Mouse (Mus musculus) neural tube, embryonic 14.5 days (tissue): Measurements from ENCODE around the gene Usp6nl. TPM values are rescaled to one million over a fixed set of nuclear protein-coding genes. Genes with fewer than 3 reads are reported as not detected.

Experiments used
- ATAC-seq: fragments of 200-750 bp; cut with Nextera tagmentation; 2 replicates; pipeline ENCODE4 v1.8.0; 2017; ENCODE audit warnings: low read depth, mild to moderate bottlenecking, moderate TSS enrichment, moderate library complexity
- H3K27ac ChIP-seq: fragments of 300-500 bp; sonication (generic); 2 replicates; pipeline ENCODE4 v1.5.1; 2014; ENCODE audit warnings: low read depth, mild to moderate bottlenecking, control low read depth, low read length, moderate library complexity, mixed read lengths
- H3K27me3 ChIP-seq: fragments of 300-500 bp; sonication (generic); 2 replicates; pipeline ENCODE4 v1.6.1; 2014; ENCODE audit warnings: low read length; ENCODE audit not compliant: control insufficient read depth, insufficient read depth
- H3K36me3 ChIP-seq: fragments of 300-500 bp; sonication (generic); 2 replicates; pipeline ENCODE4 v1.6.1; 2014; ENCODE audit warnings: low read length, mixed read lengths; ENCODE audit not compliant: control insufficient read depth, insufficient read depth
- H3K4me1 ChIP-seq: fragments of 300-500 bp; sonication (generic); 2 replicates; pipeline ENCODE4 v1.6.1; 2014; ENCODE audit warnings: low read length; ENCODE audit not compliant: control insufficient read depth, insufficient read depth
- H3K4me2 ChIP-seq: fragments of 300-500 bp; sonication (generic); 2 replicates; pipeline ENCODE4 v1.6.1; 2014; ENCODE audit warnings: mild to moderate bottlenecking, low read depth, low read length, control low read depth
- H3K4me3 ChIP-seq: fragments of 300-500 bp; sonication (generic); 2 replicates; pipeline ENCODE4 v1.5.1; 2014; ENCODE audit warnings: low read depth, low read length, control low read depth, mixed read lengths
- H3K9ac ChIP-seq: fragments of 300-500 bp; sonication (generic); replicated peaks from 2 replicates; pipeline ENCODE4 v1.6.1; 2014; ENCODE audit warnings: low read depth, mild to moderate bottlenecking, control low read depth, low read length, mixed read lengths
- H3K9me3 ChIP-seq: fragments of 300-500 bp; sonication (generic); 2 replicates; pipeline ENCODE4 v1.6.1; 2016; ENCODE audit warnings: low read length; ENCODE audit not compliant: control insufficient read depth
- WGBS: fragments of 180-500 bp; shearing (Covaris S2); extraction: QIAGEN DNeasy Blood & Tissue Kit; methylation state at CpG from one replicate; pipeline ENCODE4 v1.1.7; 2014; 5-methylcytosine and 5-hydroxymethylcytosine counted together
- polyA plus RNA-seq: library from polyadenylated mRNA; unstranded; fragments of >200 nt; fragmentation: Nextera tagmentation; extraction: Ambion mirVana; gene quantifications from 2 replicates; pipeline ENCODE4 v1.2.1, GENCODE M21; 2014

The Usp6nl gene
- polyA plus RNA-seq, 1 experiment from 2014 or later = 10.0 TPM

DNA sequence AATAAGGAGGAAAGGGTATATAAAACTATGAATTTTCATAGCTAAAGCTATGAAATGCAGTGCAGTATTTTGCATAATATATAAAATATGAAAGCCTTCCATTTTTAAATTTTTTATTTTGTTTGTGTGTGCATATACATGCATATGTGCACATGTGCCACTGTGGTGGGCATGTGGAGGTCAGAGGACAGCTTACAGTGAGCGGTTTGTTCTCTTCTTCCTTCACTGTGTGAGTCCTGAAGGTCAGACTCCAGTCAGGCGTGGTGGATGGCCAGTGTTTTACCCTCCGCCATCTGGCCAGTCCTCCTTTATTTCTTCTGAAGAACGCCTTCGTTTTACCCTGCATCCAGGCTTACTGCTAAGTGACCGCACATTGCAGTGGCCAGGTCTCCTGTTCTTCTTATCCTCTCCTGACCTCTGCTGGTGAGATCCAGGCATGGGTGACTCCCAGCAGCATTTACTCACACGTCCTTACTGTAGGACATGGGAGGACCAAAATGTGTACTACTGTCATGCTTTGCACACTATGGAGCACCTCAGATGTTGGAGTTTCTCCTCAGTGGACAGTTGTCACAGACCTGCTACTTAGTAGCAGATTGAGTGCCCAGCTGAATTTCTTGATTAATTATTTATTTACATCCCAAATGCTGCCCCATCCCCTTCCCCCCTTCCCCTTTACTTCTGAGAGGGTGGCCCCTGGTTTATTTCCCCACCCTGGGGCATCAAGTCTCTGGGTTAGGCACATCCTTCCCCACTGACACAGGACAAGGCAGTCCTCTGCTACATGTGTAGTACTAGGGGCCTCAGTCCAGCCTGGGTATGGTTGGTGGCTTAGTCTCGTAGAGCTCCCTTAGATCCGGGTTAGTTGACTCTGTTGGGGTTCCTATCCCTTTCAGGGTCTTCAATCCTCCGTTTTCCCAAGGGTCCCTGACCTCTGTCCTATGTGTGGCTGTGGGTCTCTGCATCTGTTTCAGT is 82.9 kb downstream of the Usp6nl start:
- ATAC-seq = peak; percentile 86
- no peaks in the 10 kb centered on the region for H3K9me3 ChIP-seq
- H3K4me2 ChIP-seq = no peak overlapping the region
- 26% methylated on average over 10 of the region's 10 CpGs for WGBS
- H3K27me3 ChIP-seq = no peaks in the 10 kb centered on the region
- no peak overlapping the region for H3K4me3 ChIP-seq
- H3K27ac ChIP-seq = no peak overlapping the region
- no peaks in the 10 kb centered on the region for H3K36me3 ChIP-seq
- peaks cover 4% of the 10 kb centered on the region; the same call in 1 of the 2 replicates for H3K4me1 ChIP-seq
- H3K9ac ChIP-seq = no peak overlapping the region

DNA sequence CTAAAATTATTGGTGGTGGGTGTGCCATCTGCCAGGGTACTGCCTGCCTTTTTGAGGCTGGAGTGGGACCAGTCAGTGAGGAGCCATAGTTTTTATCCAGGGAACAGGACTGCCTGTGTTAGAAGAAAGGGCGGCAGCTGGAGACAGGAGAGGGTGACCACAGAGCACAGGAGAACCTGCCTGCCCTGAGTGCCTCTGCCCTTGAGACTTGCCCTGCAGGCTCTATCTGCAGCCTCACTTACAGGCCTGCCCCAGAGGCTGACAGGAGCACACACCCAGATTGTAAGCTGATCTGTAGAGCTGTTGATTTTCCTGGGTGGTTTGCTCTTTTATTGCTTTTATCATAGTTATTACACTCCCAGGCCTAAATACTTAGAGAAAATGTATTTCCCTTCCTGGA is 85.2 kb downstream of the Usp6nl start:
- H3K4me3 ChIP-seq = no peak overlapping the region
- no peak overlapping the region for H3K27ac ChIP-seq
- H3K9me3 ChIP-seq = no peaks in the 10 kb centered on the region
- no peak overlapping the region for H3K4me2 ChIP-seq
- WGBS = 75% methylated on average over 1 of the region's 1 CpGs
- no peaks in the 10 kb centered on the region for H3K27me3 ChIP-seq
- H3K9ac ChIP-seq = no peak overlapping the region
- H3K36me3 ChIP-seq = no peaks in the 10 kb centered on the region
- H3K4me1 ChIP-seq = peaks cover 4% of the 10 kb centered on the region; the same call in 1 of the 2 replicates
- no peak for ATAC-seq

DNA sequence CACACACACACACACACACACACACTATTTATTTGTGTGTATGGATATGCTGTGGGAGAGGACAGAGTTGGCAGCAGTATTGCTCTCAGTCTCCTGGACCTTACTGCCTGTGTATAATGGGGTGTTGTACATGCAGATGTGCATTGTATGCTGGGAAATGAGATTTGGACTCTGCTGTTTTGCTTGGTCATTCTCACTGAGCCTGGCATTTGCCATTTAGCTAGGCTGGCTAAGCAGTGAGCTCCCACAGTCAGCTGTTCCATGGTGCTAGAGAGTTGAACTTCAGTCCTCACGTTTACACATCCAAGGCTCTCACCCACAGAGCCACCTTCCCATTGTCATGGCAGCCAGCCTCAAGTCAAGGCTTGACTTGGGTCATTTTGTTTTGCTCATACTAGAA is 90.2 kb downstream of the Usp6nl start:
- no peaks in the 10 kb centered on the region for H3K36me3 ChIP-seq
- H3K9me3 ChIP-seq = no peaks in the 10 kb centered on the region
- peaks cover 4% of the 10 kb centered on the region; the same call in 1 of the 2 replicates for H3K4me1 ChIP-seq
- ATAC-seq = no peak
- H3K4me3 ChIP-seq = no peak overlapping the region
- H3K27me3 ChIP-seq = no peaks in the 10 kb centered on the region
- H3K4me2 ChIP-seq = no peak overlapping the region
- H3K27ac ChIP-seq = no peak overlapping the region
- WGBS = 93% methylated on average over 1 of the region's 1 CpGs
- no peak overlapping the region for H3K9ac ChIP-seq

DNA sequence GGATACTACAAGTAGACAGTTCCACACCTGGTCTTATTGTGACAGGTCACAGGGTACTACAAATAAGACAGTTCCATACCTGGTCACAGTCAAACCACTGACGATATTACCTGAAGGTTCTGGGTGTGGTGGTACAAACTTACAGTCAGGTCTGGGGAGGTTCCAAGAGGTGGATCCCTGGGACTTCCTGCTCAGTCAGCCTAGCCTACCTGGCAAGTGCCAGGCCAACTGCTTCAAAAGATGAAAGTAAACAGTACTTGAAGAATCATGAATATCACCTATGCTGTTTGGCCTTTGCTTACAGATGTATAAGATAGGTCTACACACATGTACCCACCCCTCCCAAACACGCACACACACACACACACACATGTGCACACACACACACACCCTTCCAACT is 91.3 kb downstream of the Usp6nl start:
- no peak for ATAC-seq
- Histone ChIP-seq H3K9ac (no peak overlapping the region), H3K9me3 (no peaks in the 10 kb centered on the region), H3K27ac (no peak overlapping the region), H3K27me3 (no peaks in the 10 kb centered on the region), H3K4me3 (no peak overlapping the region), H3K4me2 (no peak overlapping the region), H3K36me3 (no peaks in the 10 kb centered on the region), H3K4me1 (peaks cover 4% of the 10 kb centered on the region; the same call in 1 of the 2 replicates)
- 100% methylated on average over 2 of the region's 2 CpGs for WGBS

DNA sequence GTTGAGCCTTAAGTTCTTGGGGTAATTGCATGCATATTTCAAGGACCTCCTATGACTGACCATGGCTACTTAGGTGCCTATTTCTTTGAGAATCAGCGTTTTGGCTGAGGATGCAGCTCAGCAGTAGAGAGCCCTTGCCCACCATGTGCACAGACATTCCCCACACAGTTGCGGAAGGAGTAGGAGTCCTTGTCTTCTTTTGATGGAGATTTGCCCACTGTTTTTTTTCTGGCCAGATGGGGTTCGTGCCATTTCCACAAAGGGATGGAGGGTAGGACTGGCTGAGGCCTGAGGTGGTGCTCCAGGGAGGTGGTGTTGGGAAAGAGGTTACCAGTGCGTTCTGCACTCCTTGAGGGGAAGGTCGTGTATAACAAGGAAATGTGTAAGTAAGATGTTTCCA is 91.9 kb downstream of the Usp6nl start:
- Histone ChIP-seq H3K4me1 (peaks cover under 1% of the 10 kb centered on the region; the same call in 1 of the 2 replicates), H3K4me2 (no peak overlapping the region), H3K4me3 (no peak overlapping the region), H3K36me3 (no peaks in the 10 kb centered on the region), H3K9me3 (no peaks in the 10 kb centered on the region), H3K27ac (no peak overlapping the region), H3K27me3 (no peaks in the 10 kb centered on the region), H3K9ac (no peak overlapping the region)
- no peak for ATAC-seq
- 93% methylated on average over 5 of the region's 5 CpGs for WGBS

DNA sequence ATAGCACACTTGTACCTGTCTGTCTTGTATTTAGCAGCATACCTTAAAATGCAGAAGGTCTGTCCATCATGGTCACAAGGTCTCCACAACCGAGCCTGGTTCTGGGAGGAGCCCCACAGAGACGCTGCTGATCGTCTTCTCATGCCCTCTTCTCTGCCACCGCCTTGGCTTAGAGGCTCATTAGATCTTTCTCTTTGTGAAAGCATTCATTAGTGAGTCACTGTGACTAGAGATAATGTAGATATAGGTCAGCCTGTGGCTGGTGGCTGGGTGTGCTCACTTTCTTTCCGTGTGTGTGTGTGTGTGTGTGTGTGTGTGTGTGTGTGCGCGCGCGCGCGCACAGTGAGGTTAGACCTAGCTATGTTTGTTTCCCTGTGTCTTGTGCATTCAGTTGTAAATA is 94.7 kb downstream of the Usp6nl start:
- H3K27me3 ChIP-seq = no peaks in the 10 kb centered on the region
- no peak overlapping the region for H3K27ac ChIP-seq
- H3K9me3 ChIP-seq = no peaks in the 10 kb centered on the region
- H3K4me1 ChIP-seq = no peaks in the 10 kb centered on the region
- H3K4me3 ChIP-seq = no peak overlapping the region
- H3K4me2 ChIP-seq = no peak overlapping the region
- no peak for ATAC-seq
- H3K9ac ChIP-seq = no peak overlapping the region
- H3K36me3 ChIP-seq = no peaks in the 10 kb centered on the region
- 89% methylated on average over 11 of the region's 11 CpGs for WGBS

DNA sequence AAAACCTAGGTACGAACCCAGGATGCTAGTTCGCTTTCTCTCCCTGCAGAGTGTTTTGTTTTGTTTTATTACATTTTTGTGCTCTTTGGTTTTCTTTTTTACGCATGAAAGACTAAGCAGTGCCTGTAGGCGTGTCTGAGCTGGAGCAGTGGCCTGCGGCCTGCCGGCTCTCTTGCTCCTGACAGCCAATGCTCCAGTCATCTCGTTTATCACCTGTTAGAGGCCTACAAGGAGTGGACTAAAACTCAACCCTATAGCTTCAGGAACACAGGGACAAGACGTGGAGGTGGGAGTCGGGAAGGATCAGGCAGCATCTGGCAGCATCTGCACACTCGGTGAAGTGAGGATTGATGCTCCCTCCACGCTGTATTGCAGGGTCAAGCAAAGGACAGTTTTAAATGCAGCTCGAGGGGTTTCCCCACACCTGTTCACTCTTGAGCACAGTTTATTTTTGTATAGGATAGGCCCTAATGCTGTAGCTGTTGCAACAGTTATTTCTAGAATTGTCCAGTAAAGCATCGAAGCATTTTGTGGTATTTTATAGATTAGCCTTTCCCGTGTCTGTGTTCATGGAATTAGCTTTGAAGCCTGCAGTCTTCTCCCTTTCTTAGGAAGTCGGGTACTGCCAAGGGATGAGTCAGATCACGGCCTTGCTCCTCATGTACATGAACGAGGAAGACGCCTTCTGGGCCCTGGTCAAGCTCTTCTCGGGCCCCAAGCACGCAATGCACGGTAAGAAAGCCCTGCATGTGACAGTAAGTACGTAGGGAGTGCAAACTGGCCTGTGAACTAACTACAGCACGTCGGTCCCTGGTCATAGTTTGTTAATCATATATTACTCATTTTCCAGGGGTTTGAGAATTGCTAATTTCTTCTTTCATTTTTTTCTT is 101.4 kb downstream of the Usp6nl start:
- Histone ChIP-seq H3K9ac (no peak overlapping the region), H3K4me2 (no peak overlapping the region), H3K27ac (no peak overlapping the region), H3K36me3 (peaks cover 8% of the 10 kb centered on the region; the same call in 1 of the 2 replicates), H3K27me3 (no peaks in the 10 kb centered on the region), H3K4me1 (no peaks in the 10 kb centered on the region), H3K9me3 (no peaks in the 10 kb centered on the region), H3K4me3 (no peak overlapping the region)
- 85% methylated on average over 24 of the region's 24 CpGs for WGBS
- ATAC-seq = no peak

DNA sequence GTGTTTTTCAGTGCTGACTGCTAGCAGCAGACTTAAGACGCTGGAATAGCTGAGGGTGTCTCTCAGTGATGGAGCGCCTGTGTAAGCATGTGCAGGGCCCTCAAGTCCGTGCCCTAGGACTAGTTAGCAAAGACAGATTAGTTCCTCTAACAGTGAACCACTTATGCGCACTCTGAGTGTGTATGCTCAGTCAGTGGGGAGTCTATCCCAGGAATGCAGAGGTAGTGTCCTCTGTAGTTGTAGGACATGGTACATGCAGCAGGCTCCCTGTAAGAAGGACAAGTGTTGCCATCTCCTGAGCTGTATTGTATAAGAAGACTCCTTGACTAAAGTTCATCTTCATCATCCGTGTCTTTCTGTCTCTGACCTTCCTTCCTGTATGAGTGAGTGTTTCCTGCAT is 102.4 kb downstream of the Usp6nl start:
- H3K36me3 ChIP-seq = peaks cover 8% of the 10 kb centered on the region; the same call in 1 of the 2 replicates
- no peaks in the 10 kb centered on the region for H3K27me3 ChIP-seq
- H3K9me3 ChIP-seq = no peaks in the 10 kb centered on the region
- H3K4me3 ChIP-seq = no peak overlapping the region
- H3K9ac ChIP-seq = no peak overlapping the region
- no peak for ATAC-seq
- no peak overlapping the region for H3K27ac ChIP-seq
- no peaks in the 10 kb centered on the region for H3K4me1 ChIP-seq
- no peak overlapping the region for H3K4me2 ChIP-seq
- 91% methylated on average over 5 of the region's 5 CpGs for WGBS
